Mouse (Mus musculus): ENCODE results near the gene Panx3.

The Panx3 gene

GRCm38 (mm10) chr9:37669115-37669514, at the start of gene Panx3:
Gene Panx3 (minus strand): TSS chr9:37669235.
- DNase-seq (ENCODE audit: low spot score) = peak; percentile 62

- no peak for DNase-seq (ENCODE audit: low spot score)
Observed at GRCm38 (mm10) chr9:37716150-37716549, 47.1 kb upstream of the Panx3 start, which contains the start of gene Olfr160. Gene Olfr160 (minus strand): TSS chr9:37716250.

GRCm38 (mm10) chr9:37689970-37690686, 21.1 kb upstream of the Panx3 start:
- peak; percentile 26 for DNase-seq (ENCODE audit: low spot score)

GRCm38 (mm10) chr9:37687941-37688303, 18.9 kb upstream of the Panx3 start:
- no peak for DNase-seq (ENCODE audit: low spot score)

- DNase-seq (ENCODE audit: low spot score) = peak; percentile 37
Observed at GRCm38 (mm10) chr9:37687288-37687940, 18.4 kb upstream of the Panx3 start.

- no peak for DNase-seq (ENCODE audit: low spot score)
Observed at GRCm38 (mm10) chr9:37681123-37681522, 12.1 kb upstream of the Panx3 start.

- DNase-seq (ENCODE audit: low spot score) = no peak
Observed at GRCm38 (mm10) chr9:37675287-37675686, 6.3 kb upstream of the Panx3 start.

GRCm38 (mm10) chr9:37670261-37670660, 1.2 kb upstream of the Panx3 start:
- no peak for DNase-seq (ENCODE audit: low spot score)

- DNase-seq (ENCODE audit: low spot score) = no peak
Observed at GRCm38 (mm10) chr9:37669678-37670077, 643 bp upstream of the Panx3 start.

- DNase-seq (ENCODE audit: low spot score) = no peak
Observed at GRCm38 (mm10) chr9:37666045-37666444, 3.0 kb downstream of the Panx3 start.

GRCm38 (mm10) chr9:37664604-37665003, 4.4 kb downstream of the Panx3 start:
- no peak for DNase-seq (ENCODE audit: low spot score)

- DNase-seq (ENCODE audit: low spot score) = no peak
Observed at GRCm38 (mm10) chr9:37663210-37663609, 5.8 kb downstream of the Panx3 start.

GRCm38 (mm10) chr9:37659413-37659812, 9.6 kb downstream of the Panx3 start:
- DNase-seq (ENCODE audit: low spot score) = no peak

- DNase-seq (ENCODE audit: low spot score) = peak; percentile 85
Observed at GRCm38 (mm10) chr9:37656931-37657481, 12.0 kb downstream of the Panx3 start, which contains the start of gene Tbrg1. Gene Tbrg1 (minus strand): TSS chr9:37657312.

GRCm38 (mm10) chr9:37656439-37656881, 12.6 kb downstream of the Panx3 start:
- no peak for DNase-seq (ENCODE audit: low spot score)

- no peak for DNase-seq (ENCODE audit: low spot score)
Observed at GRCm38 (mm10) chr9:37655961-37656360, 13.1 kb downstream of the Panx3 start.

GRCm38 (mm10) chr9:37653836-37654235, 15.2 kb downstream of the Panx3 start:
- DNase-seq (ENCODE audit: low spot score) = no peak

GRCm38 (mm10) chr9:37650639-37651038, 18.4 kb downstream of the Panx3 start:
- DNase-seq (ENCODE audit: low spot score) = no peak

- no peak for DNase-seq (ENCODE audit: low spot score)
Observed at GRCm38 (mm10) chr9:37646246-37646645, 22.8 kb downstream of the Panx3 start.

- DNase-seq (ENCODE audit: low spot score) = no peak
Observed at GRCm38 (mm10) chr9:37638721-37639120, 30.3 kb downstream of the Panx3 start.

GRCm38 (mm10) chr9:37636800-37637542, 32.1 kb downstream of the Panx3 start:
- DNase-seq (ENCODE audit: low spot score) = no peak

- peak; percentile 20 for DNase-seq (ENCODE audit: low spot score)
Observed at GRCm38 (mm10) chr9:37636335-37636734, 32.7 kb downstream of the Panx3 start.

Measured in MN1 (cell line).